Mouse (Mus musculus) B cell, adult 62 days (primary cell): ENCODE data around the gene Slc37a1. TPM values are rescaled to one million over a fixed set of nuclear protein-coding genes. Genes with fewer than 3 reads are reported as not detected.

Source experiments
- total RNA-seq: library from RNA; stranded (reverse); gene quantifications from 4 replicates; pipeline ENCODE4 v1.2.4, GENCODE M21; 2023

Gene Slc37a1
- total RNA-seq, result 34.1 to 44.3 TPM (median 43.1 TPM) in 4 replicates

DNA sequence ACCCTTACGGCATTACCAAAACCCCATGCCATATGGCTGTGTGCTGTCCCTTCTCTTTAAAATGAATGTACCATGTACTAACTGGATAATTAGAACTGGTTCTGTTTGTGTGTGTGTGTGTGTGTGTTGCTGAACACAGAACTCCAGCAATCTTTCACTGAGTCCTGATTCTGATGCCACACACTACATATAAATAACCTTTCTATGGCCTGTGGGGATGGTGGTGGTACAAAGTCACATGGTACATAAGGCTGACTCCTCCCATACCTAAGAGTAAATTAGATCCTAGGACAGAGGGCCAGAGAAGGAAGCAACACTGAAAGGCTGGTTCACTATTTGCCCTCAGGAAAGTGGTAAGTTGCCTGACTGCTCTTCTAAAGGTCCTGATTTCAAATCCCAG lies at the start of gene Slc37a1:
Gene Slc37a1, plus strand, starts transcription at position 301 of the 400 bp plus-strand sequence.

DNA sequence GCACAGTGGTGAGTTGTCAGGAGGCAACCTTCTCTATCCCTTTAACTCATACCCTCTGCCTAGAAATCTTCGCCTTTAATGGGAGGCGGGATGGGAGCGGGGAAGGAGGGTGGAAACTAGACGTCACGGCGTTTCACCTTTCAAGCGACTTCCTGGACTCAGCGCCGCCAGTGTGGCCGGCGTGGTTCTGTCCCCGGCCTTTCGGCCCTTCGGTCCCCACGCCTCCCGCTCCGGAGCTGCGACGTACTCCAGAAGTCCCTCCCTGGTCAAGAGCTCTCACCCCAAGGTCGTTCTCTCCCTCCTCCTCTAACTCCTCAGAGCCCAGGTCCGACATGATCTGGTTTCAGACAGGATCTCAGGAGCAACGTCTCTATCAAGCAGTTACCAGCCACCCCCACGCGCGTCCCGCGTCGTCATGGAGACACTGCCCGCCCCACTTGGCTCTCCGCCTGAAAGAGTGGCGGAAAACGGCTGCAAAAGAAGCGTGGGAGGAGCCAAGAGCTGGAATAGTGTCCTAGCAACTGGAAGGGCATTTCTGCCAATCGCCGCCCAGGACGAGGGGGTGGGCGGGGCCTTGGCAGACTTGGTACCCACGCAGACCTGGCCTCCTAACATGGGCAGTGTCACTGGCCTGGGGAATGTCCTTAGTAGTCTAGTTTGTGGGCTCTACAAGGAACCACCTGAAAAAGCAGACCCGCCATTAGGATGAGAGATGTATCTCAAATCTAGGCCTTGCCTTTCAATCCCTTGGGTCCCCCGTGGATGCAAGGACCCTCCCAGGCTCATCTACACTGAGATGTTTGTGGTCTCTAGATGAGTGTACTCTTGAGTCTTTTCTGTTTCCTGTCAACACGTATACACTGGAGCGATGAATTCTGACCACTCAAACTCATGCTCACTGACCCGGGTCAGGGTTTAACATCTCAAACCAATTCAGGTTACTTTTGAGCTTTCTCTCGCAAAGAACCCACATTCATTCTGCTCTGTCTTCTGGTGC lies 9.4 kb upstream of the Slc37a1 start, which contains the start of gene Rsph1:
Gene Rsph1, minus strand, starts transcription at position 462 of the 997 bp plus-strand sequence.

GRCm38 (mm10) chr17:31385671-31386665 lies 99.4 kb downstream of the Slc37a1 start, which contains the start of gene Pde9a:
Gene Pde9a (plus strand): TSS chr17:31386210.

Other genes starting within 250 kb of the Slc37a1 start
- 125 to 170 TPM (median 138 TPM) in 4 replicates for gene Abcg1, start 229.1 kb upstream of the Slc37a1 start, total RNA-seq
- not detected in 4 replicates for gene Tff3, start 157.1 kb upstream of the Slc37a1 start, total RNA-seq
- gene Tff2, start 142.5 kb upstream of the Slc37a1 start, total RNA-seq, result not detected in 4 replicates
- not detected in 4 replicates for gene Tff1, start 121.5 kb upstream of the Slc37a1 start, total RNA-seq
- 0.21 to 0.66 TPM (median 0.25 TPM) in 3 of 4 replicates, not detected in the other for gene Tmprss3, start 87.8 kb upstream of the Slc37a1 start, total RNA-seq
- 0.36 to 0.66 TPM (median 0.50 TPM) in 3 of 4 replicates, not detected in the other for gene Ubash3a, start 78.9 kb upstream of the Slc37a1 start, total RNA-seq
- 0.75 to 1.4 TPM (median 0.98 TPM) in 3 of 4 replicates, not detected in the other for gene Rsph1, start 9.4 kb upstream of the Slc37a1 start, total RNA-seq
- gene Pde9a, start 99.4 kb downstream of the Slc37a1 start, total RNA-seq, result not detected in 4 replicates
- gene Wdr4, start 233.2 kb downstream of the Slc37a1 start, total RNA-seq, result 40.3 to 44.2 TPM (median 42.3 TPM) in 4 replicates
- 82.8 to 96.1 TPM (median 90.8 TPM) in 4 replicates for gene Ndufv3, start 233.3 kb downstream of the Slc37a1 start, total RNA-seq